Mouse (Mus musculus) erythroblast, adult 5-6 weeks (primary cell): ENCODE data around the gene Cklf. TPM values are rescaled to one million over a fixed set of nuclear protein-coding genes. Genes with fewer than 3 reads are reported as not detected.
"Not testable (repeated sequence)": the region's sequence is repeated elsewhere in the genome, so short reads cannot be mapped to it uniquely, and the experiment has no call there.

ENCODE experiments used
- ATAC-seq: replicated peaks from 2 replicates; pipeline ENCODE4 v1.8.0; 2016; ENCODE audit warnings: moderate number of reproducible peaks, mild to moderate bottlenecking, moderate TSS enrichment, inconsistent platforms; ENCODE audit not compliant: poor library complexity, low FRiP score, severe bottlenecking
- total RNA-seq, 2 experiments: library from RNA; stranded (forward) in 1 of 2; stranded (reverse) in 1 of 2; fragments of 150-400 nt in 1 of 2; fragments of 200-764, 138-1000 nt in 1 of 2; gene quantifications; 2 replicates each; pipeline versions ENCODE4 v1.2.3 to v1.2.4; 2015 to 2017; ENCODE audit warnings: low replicate concordance in 2 of 2

Gene Cklf
- total RNA-seq, 2 experiments from 2014 or later, result 5.2 to 51.7 TPM

- 0 out of 2 replicates have a peak, but pooled peaks have one; percentile 42 for ATAC-seq
Observed at GRCm38 (mm10) chr8:104253016-104253415, 2.4 kb downstream of the Cklf start.

- ATAC-seq, result not testable (repeated sequence)
Observed at GRCm38 (mm10) chr8:104261802-104262201, 11.1 kb downstream of the Cklf start.

GRCm38 (mm10) chr8:104264271-104264935, 13.7 kb downstream of the Cklf start:
- ATAC-seq, result not testable (repeated sequence)

GRCm38 (mm10) chr8:104268368-104268767, 17.7 kb downstream of the Cklf start:
- no peak for ATAC-seq

- no peak for ATAC-seq
Observed at GRCm38 (mm10) chr8:104268937-104269440, 18.3 kb downstream of the Cklf start.

GRCm38 (mm10) chr8:104293081-104293480, 42.4 kb downstream of the Cklf start, which contains the start of gene Cmtm2a:
Gene Cmtm2a, minus strand, starts transcription at chr8:104293181.
- ATAC-seq, result not testable (repeated sequence)

- no peak for ATAC-seq
Observed at GRCm38 (mm10) chr8:104294396-104294795, 43.7 kb downstream of the Cklf start.

- not testable (repeated sequence) for ATAC-seq
Observed at GRCm38 (mm10) chr8:104301577-104301976, 50.9 kb downstream of the Cklf start.

GRCm38 (mm10) chr8:104302536-104302935, 51.9 kb downstream of the Cklf start:
- ATAC-seq, result not testable (repeated sequence)

GRCm38 (mm10) chr8:104304962-104305361, 54.3 kb downstream of the Cklf start:
- ATAC-seq, result no peak

- not testable (repeated sequence) for ATAC-seq
Observed at GRCm38 (mm10) chr8:104308341-104308740, 57.7 kb downstream of the Cklf start.

GRCm38 (mm10) chr8:104309441-104310155, 58.9 kb downstream of the Cklf start, which contains the start of the genes Gm45711 and Cmtm1:
Gene Gm45711, minus strand, starts transcription at chr8:104310081.
Gene Cmtm1, minus strand, starts transcription at chr8:104310145.
- ATAC-seq, result not testable (repeated sequence)

GRCm38 (mm10) chr8:104312023-104312422, 61.4 kb downstream of the Cklf start:
- not testable (repeated sequence) for ATAC-seq

GRCm38 (mm10) chr8:104313311-104313710, 62.6 kb downstream of the Cklf start:
- no peak for ATAC-seq

Other genes with a start within 250 kb of the Cklf start
- gene Cdh5, start 149.2 kb upstream of the Cklf start, total RNA-seq (2015; ENCODE audit: low replicate concordance), result not detected in 2 replicates
- gene Cdh5, start 149.2 kb upstream of the Cklf start, total RNA-seq (2017; ENCODE audit: low replicate concordance), result not detected in 2 replicates
- gene Bean1, start 80.4 kb upstream of the Cklf start, total RNA-seq (2015; ENCODE audit: low replicate concordance), result not detected in 2 replicates
- gene Bean1, start 80.4 kb upstream of the Cklf start, total RNA-seq (2017; ENCODE audit: low replicate concordance), result not detected in 2 replicates
- gene Tk2, start 2.3 kb upstream of the Cklf start, total RNA-seq (2015; ENCODE audit: low replicate concordance), result 7.1 and 13.2 TPM in 2 replicates
- 3.1 and 7.1 TPM in 2 replicates for gene Tk2, start 2.3 kb upstream of the Cklf start, total RNA-seq (2017; ENCODE audit: low replicate concordance)
- gene Cmtm2a, start 42.3 kb downstream of the Cklf start, total RNA-seq (2015; ENCODE audit: low replicate concordance), result not detected in 2 replicates
- not detected in 2 replicates for gene Cmtm2a, start 42.3 kb downstream of the Cklf start, total RNA-seq (2017; ENCODE audit: low replicate concordance)
- gene Gm45711, start 59.2 kb downstream of the Cklf start, total RNA-seq (2015; ENCODE audit: low replicate concordance), result not detected in 2 replicates
- gene Gm45711, start 59.2 kb downstream of the Cklf start, total RNA-seq (2017; ENCODE audit: low replicate concordance), result not detected in 2 replicates
- gene Cmtm1, start 59.3 kb downstream of the Cklf start, total RNA-seq (2015; ENCODE audit: low replicate concordance), result not detected in 2 replicates
- not detected in 2 replicates for gene Cmtm1, start 59.3 kb downstream of the Cklf start, total RNA-seq (2017; ENCODE audit: low replicate concordance)
- not detected in 2 replicates for gene Gm11020, start 70.7 kb downstream of the Cklf start, total RNA-seq (2015; ENCODE audit: low replicate concordance)
- gene Gm11020, start 70.7 kb downstream of the Cklf start, total RNA-seq (2017; ENCODE audit: low replicate concordance), result not detected in 2 replicates
- gene Cmtm2b, start 71.4 kb downstream of the Cklf start, total RNA-seq (2015; ENCODE audit: low replicate concordance), result not detected in 2 replicates
- not detected in 2 replicates for gene Cmtm2b, start 71.4 kb downstream of the Cklf start, total RNA-seq (2017; ENCODE audit: low replicate concordance)
- 8.6 and 14.0 TPM in 2 replicates for gene Cmtm3, start 88.5 kb downstream of the Cklf start, total RNA-seq (2015; ENCODE audit: low replicate concordance)
- 1.5 and 3.3 TPM in 2 replicates for gene Cmtm3, start 88.5 kb downstream of the Cklf start, total RNA-seq (2017; ENCODE audit: low replicate concordance)
- 0.96 and 1.0 TPM in 2 replicates for gene Cmtm4, start 144.9 kb downstream of the Cklf start, total RNA-seq (2015; ENCODE audit: low replicate concordance)
- gene Cmtm4, start 144.9 kb downstream of the Cklf start, total RNA-seq (2017; ENCODE audit: low replicate concordance), result 0.51 and 0.70 TPM in 2 replicates
- gene Dync1li2, start 192.2 kb downstream of the Cklf start, total RNA-seq (2015; ENCODE audit: low replicate concordance), result 22.8 and 30.4 TPM in 2 replicates
- 48.3 and 63.4 TPM in 2 replicates for gene Dync1li2, start 192.2 kb downstream of the Cklf start, total RNA-seq (2017; ENCODE audit: low replicate concordance)